Mouse (Mus musculus) hindbrain, embryonic 13.5 days (tissue): ENCODE data around the gene Gm28102. TPM values are rescaled to one million over a fixed set of nuclear protein-coding genes. Genes with fewer than 3 reads are reported as not detected.
"Not testable (repeated sequence)": the region's sequence is repeated elsewhere in the genome, so short reads cannot be mapped to it uniquely, and the experiment has no call there.

ENCODE experiments used
- ATAC-seq: fragments of 200-750 bp; cut with Nextera tagmentation; 2 replicates; pipeline ENCODE4 v1.8.0; 2017; ENCODE audit warnings: moderate TSS enrichment; ENCODE audit not compliant: low FRiP score
- H3K27ac ChIP-seq: fragments of 300-500 bp; sonication (generic); 2 replicates; pipeline ENCODE4 v1.5.1; 2015; ENCODE audit warnings: inconsistent platforms, mild to moderate bottlenecking, moderate library complexity
- H3K27me3 ChIP-seq: fragments of 300-500 bp; sonication (generic); 2 replicates; pipeline ENCODE4 v1.6.1; 2015; ENCODE audit warnings: mild to moderate bottlenecking, inconsistent platforms
- H3K36me3 ChIP-seq: fragments of 300-500 bp; sonication (generic); 2 replicates; pipeline ENCODE4 v1.6.1; 2015; ENCODE audit warnings: mild to moderate bottlenecking, inconsistent platforms
- H3K4me1 ChIP-seq: fragments of 300-500 bp; sonication (generic); replicated peaks from 2 replicates; pipeline ENCODE4 v1.6.1; 2015; ENCODE audit warnings: inconsistent platforms
- H3K4me2 ChIP-seq: fragments of 300-500 bp; sonication (generic); 2 replicates; pipeline ENCODE4 v1.6.1; 2015; ENCODE audit warnings: inconsistent platforms, mild to moderate bottlenecking, moderate library complexity
- H3K4me3 ChIP-seq: fragments of 300-500 bp; sonication (generic); 2 replicates; pipeline ENCODE4 v1.5.1; 2015; ENCODE audit warnings: mild to moderate bottlenecking, inconsistent platforms
- H3K9ac ChIP-seq: fragments of 300-500 bp; sonication (generic); 2 replicates; pipeline ENCODE4 v1.6.1; 2015; ENCODE audit warnings: mild to moderate bottlenecking, inconsistent platforms
- H3K9me3 ChIP-seq: fragments of 300-500 bp; sonication (generic); 2 replicates; pipeline ENCODE4 v1.6.1; 2016; ENCODE audit warnings: inconsistent platforms
- WGBS: fragments of 180-500 bp; shearing (Covaris S2); methylation state at CpG from one replicate; pipeline ENCODE4 v1.1.7; 2015; 5-methylcytosine and 5-hydroxymethylcytosine counted together
- polyA plus RNA-seq: library from polyadenylated mRNA; unstranded; fragments of >200 nt; fragmentation: Nextera tagmentation; extraction: Ambion mirVana; gene quantifications from 2 replicates; pipeline ENCODE4 v1.2.1, GENCODE M21; 2015

Gene Gm28102
- not detected in 2 replicates for polyA plus RNA-seq

GRCm38 (mm10) chrY:88053015-88053414, at the start of gene Gm28102:
TSS of gene Gm28102 (plus strand) at chrY:88053315.
- H3K9me3 ChIP-seq, H3K27ac ChIP-seq, H3K4me2 ChIP-seq, H3K36me3 ChIP-seq, H3K9ac ChIP-seq, ATAC-seq, H3K27me3 ChIP-seq, H3K4me3 ChIP-seq, H3K4me1 ChIP-seq: not testable (repeated sequence)
- WGBS: 87% methylated on average over 4 of the region's 7 CpGs
